Mouse (Mus musculus): ENCODE measurements around the gene Sprr2e. TPM values are rescaled to one million over a fixed set of nuclear protein-coding genes. Genes with fewer than 3 reads are reported as not detected.

Sprr2e gene
- not detected in 2 replicates for polyA plus RNA-seq (2015; fragmentation: Nextera tagmentation; extraction: Ambion mirVana)

- H3K9ac ChIP-seq (replicated peaks; ENCODE audit: low read length) = no peak within 1 kb of the TSS
- H3K36me3 ChIP-seq (ENCODE audit: insufficient read depth, low read length) = no peaks in the 10 kb centered on the region
- no peaks in the 10 kb centered on the region for H3K9me3 ChIP-seq (ENCODE audit: low read length)
- no peaks in the 10 kb centered on the region for H3K27me3 ChIP-seq (ENCODE audit: insufficient read depth, low read length)
- no peak within 1 kb of the TSS for H3K4me2 ChIP-seq (replicated peaks; ENCODE audit: low read depth, low read length)
- WGBS = 88% methylated on average over 2 of the region's 2 CpGs
- H3K27ac ChIP-seq (ENCODE audit: low read length) = no peak within 1 kb of the TSS
- no peaks in the 10 kb centered on the region for H3K4me1 ChIP-seq (ENCODE audit: insufficient read depth, low read length)
- ATAC-seq (ENCODE audit: low FRiP score, low TSS enrichment) = no peak
- H3K4me3 ChIP-seq (ENCODE audit: low read length) = no peak within 1 kb of the TSS
These were observed at the start of gene Sprr2e for GRCm38 (mm10) chr3:92351843-92352242. Sprr2e (plus strand) TSS chr3:92352143.

- no peak overlapping the region for H3K4me3 ChIP-seq (ENCODE audit: low read length)
- no peak overlapping the region for H3K27ac ChIP-seq (ENCODE audit: low read length)
- 100% methylated on average over 1 of the region's 1 CpGs for WGBS
These were observed 44.5 kb upstream of the Sprr2e start for GRCm38 (mm10) chr3:92307406-92307805.

GRCm38 (mm10) chr3:92316320-92316719 is 35.6 kb upstream of the Sprr2e start, which contains the start of gene Sprr2b:
Sprr2b (plus strand) TSS chr3:92316620.
- WGBS = 85% methylated on average over 2 of the region's 2 CpGs
- H3K9me3 ChIP-seq (ENCODE audit: low read length) = no peaks in the 10 kb centered on the region
- H3K36me3 ChIP-seq (ENCODE audit: insufficient read depth, low read length) = no peaks in the 10 kb centered on the region
- no peak for ATAC-seq (ENCODE audit: low FRiP score, low TSS enrichment)
- no peaks in the 10 kb centered on the region for H3K27me3 ChIP-seq (ENCODE audit: insufficient read depth, low read length)
- no peak within 1 kb of the TSS for H3K4me3 ChIP-seq (ENCODE audit: low read length)
- H3K4me1 ChIP-seq (ENCODE audit: insufficient read depth, low read length) = no peaks in the 10 kb centered on the region
- no peak within 1 kb of the TSS for H3K4me2 ChIP-seq (replicated peaks; ENCODE audit: low read depth, low read length)
- H3K27ac ChIP-seq (ENCODE audit: low read length) = no peak within 1 kb of the TSS
- H3K9ac ChIP-seq (replicated peaks; ENCODE audit: low read length) = no peak within 1 kb of the TSS

More at GRCm38 (mm10) chr3:92307406-92307805, 44.5 kb upstream of the Sprr2e start:
- Histone ChIP-seq H3K9ac (replicated peaks; ENCODE audit: low read length) (no peak overlapping the region), H3K4me2 (replicated peaks; ENCODE audit: low read depth, low read length) (no peak overlapping the region), H3K36me3 (ENCODE audit: insufficient read depth, low read length) (no peaks in the 10 kb centered on the region), H3K27me3 (ENCODE audit: insufficient read depth, low read length) (no peaks in the 10 kb centered on the region), H3K9me3 (ENCODE audit: low read length) (no peaks in the 10 kb centered on the region), H3K4me1 (ENCODE audit: insufficient read depth, low read length) (no peaks in the 10 kb centered on the region)
- ATAC-seq (ENCODE audit: low FRiP score, low TSS enrichment) = no peak

- Histone ChIP-seq H3K4me3 (ENCODE audit: low read length) (no peak overlapping the region), H3K9me3 (ENCODE audit: low read length) (no peaks in the 10 kb centered on the region), H3K27me3 (ENCODE audit: insufficient read depth, low read length) (no peaks in the 10 kb centered on the region), H3K4me1 (ENCODE audit: insufficient read depth, low read length) (no peaks in the 10 kb centered on the region), H3K36me3 (ENCODE audit: insufficient read depth, low read length) (no peaks in the 10 kb centered on the region), H3K27ac (ENCODE audit: low read length) (no peak overlapping the region), H3K4me2 (replicated peaks; ENCODE audit: low read depth, low read length) (no peak overlapping the region), H3K9ac (replicated peaks; ENCODE audit: low read length) (no peak overlapping the region)
- 45% methylated on average over 2 of the region's 2 CpGs for WGBS
- peak; percentile 78 for ATAC-seq (ENCODE audit: low FRiP score, low TSS enrichment)
These were observed 34.6 kb upstream of the Sprr2e start for GRCm38 (mm10) chr3:92317384-92317783.

- ATAC-seq (ENCODE audit: low FRiP score, low TSS enrichment) = no peak
- Histone ChIP-seq H3K4me1 (ENCODE audit: insufficient read depth, low read length) (no peaks in the 10 kb centered on the region), H3K27ac (ENCODE audit: low read length) (no peak overlapping the region), H3K36me3 (ENCODE audit: insufficient read depth, low read length) (no peaks in the 10 kb centered on the region), H3K4me3 (ENCODE audit: low read length) (no peak overlapping the region), H3K27me3 (ENCODE audit: insufficient read depth, low read length) (no peaks in the 10 kb centered on the region), H3K9ac (replicated peaks; ENCODE audit: low read length) (no peak overlapping the region), H3K4me2 (replicated peaks; ENCODE audit: low read depth, low read length) (no peak overlapping the region), H3K9me3 (ENCODE audit: low read length) (no peaks in the 10 kb centered on the region)
- 90% methylated on average over 1 of the region's 1 CpGs for WGBS
These were observed 15.7 kb upstream of the Sprr2e start for GRCm38 (mm10) chr3:92336278-92336677.

GRCm38 (mm10) chr3:92338840-92339239 is 13.1 kb upstream of the Sprr2e start, which contains the start of gene Sprr2d:
Sprr2d (plus strand) TSS chr3:92339140.
- Histone ChIP-seq H3K27ac (ENCODE audit: low read length) (no peak within 1 kb of the TSS), H3K9ac (replicated peaks; ENCODE audit: low read length) (no peak within 1 kb of the TSS), H3K9me3 (ENCODE audit: low read length) (no peaks in the 10 kb centered on the region), H3K27me3 (ENCODE audit: insufficient read depth, low read length) (no peaks in the 10 kb centered on the region), H3K4me1 (ENCODE audit: insufficient read depth, low read length) (no peaks in the 10 kb centered on the region), H3K4me2 (replicated peaks; ENCODE audit: low read depth, low read length) (no peak within 1 kb of the TSS), H3K4me3 (ENCODE audit: low read length) (no peak within 1 kb of the TSS), H3K36me3 (ENCODE audit: insufficient read depth, low read length) (no peaks in the 10 kb centered on the region)
- WGBS = 91% methylated on average over 5 of the region's 5 CpGs
- ATAC-seq (ENCODE audit: low FRiP score, low TSS enrichment) = no peak

GRCm38 (mm10) chr3:92361619-92362018 is 9.7 kb downstream of the Sprr2e start:
- Histone ChIP-seq H3K9me3 (ENCODE audit: low read length) (peaks cover 7% of the 10 kb centered on the region; the same call in 1 of the 2 replicates), H3K4me3 (ENCODE audit: low read length) (no peak overlapping the region), H3K27ac (ENCODE audit: low read length) (no peak overlapping the region), H3K4me1 (ENCODE audit: insufficient read depth, low read length) (0 out of 2 replicates have a peak, but pooled peaks cover 2% of the 10 kb centered on the region), H3K27me3 (ENCODE audit: insufficient read depth, low read length) (no peaks in the 10 kb centered on the region), H3K4me2 (replicated peaks; ENCODE audit: low read depth, low read length) (no peak overlapping the region), H3K9ac (replicated peaks; ENCODE audit: low read length) (no peak overlapping the region), H3K36me3 (ENCODE audit: insufficient read depth, low read length) (no peaks in the 10 kb centered on the region)
- ATAC-seq (ENCODE audit: low FRiP score, low TSS enrichment) = peak; percentile 87

- H3K36me3 ChIP-seq (ENCODE audit: insufficient read depth, low read length) = no peaks in the 10 kb centered on the region
- no peak within 1 kb of the TSS for H3K4me3 ChIP-seq (ENCODE audit: low read length)
- no peak within 1 kb of the TSS for H3K9ac ChIP-seq (replicated peaks; ENCODE audit: low read length)
- WGBS = 72% methylated on average over 3 of the region's 3 CpGs
- no peaks in the 10 kb centered on the region for H3K9me3 ChIP-seq (ENCODE audit: low read length)
- H3K27me3 ChIP-seq (ENCODE audit: insufficient read depth, low read length) = no peaks in the 10 kb centered on the region
- H3K4me1 ChIP-seq (ENCODE audit: insufficient read depth, low read length) = 0 out of 2 replicates have a peak, but pooled peaks cover 2% of the 10 kb centered on the region
- H3K27ac ChIP-seq (ENCODE audit: low read length) = no peak within 1 kb of the TSS
- no peak within 1 kb of the TSS for H3K4me2 ChIP-seq (replicated peaks; ENCODE audit: low read depth, low read length)
- ATAC-seq (ENCODE audit: low FRiP score, low TSS enrichment) = no peak
These were observed 12.9 kb downstream of the Sprr2e start, which contains the start of gene Sprr2f for GRCm38 (mm10) chr3:92364887-92365286. Sprr2f (plus strand) TSS chr3:92365187.

GRCm38 (mm10) chr3:92373613-92374012 is 21.7 kb downstream of the Sprr2e start:
- ATAC-seq (ENCODE audit: low FRiP score, low TSS enrichment) = no peak
- H3K9me3 ChIP-seq (ENCODE audit: low read length) = no peaks in the 10 kb centered on the region
- no peak overlapping the region for H3K4me3 ChIP-seq (ENCODE audit: low read length)
- 71% methylated on average over 2 of the region's 2 CpGs for WGBS
- H3K4me1 ChIP-seq (ENCODE audit: insufficient read depth, low read length) = no peaks in the 10 kb centered on the region
- H3K27me3 ChIP-seq (ENCODE audit: insufficient read depth, low read length) = no peaks in the 10 kb centered on the region
- H3K27ac ChIP-seq (ENCODE audit: low read length) = no peak overlapping the region
- no peak overlapping the region for H3K9ac ChIP-seq (replicated peaks; ENCODE audit: low read length)
- H3K36me3 ChIP-seq (ENCODE audit: insufficient read depth, low read length) = no peaks in the 10 kb centered on the region
- no peak overlapping the region for H3K4me2 ChIP-seq (replicated peaks; ENCODE audit: low read depth, low read length)

- no peak within 1 kb of the TSS for H3K4me3 ChIP-seq (ENCODE audit: low read length)
- no peaks in the 10 kb centered on the region for H3K36me3 ChIP-seq (ENCODE audit: insufficient read depth, low read length)
- H3K4me1 ChIP-seq (ENCODE audit: insufficient read depth, low read length) = no peaks in the 10 kb centered on the region
- no peaks in the 10 kb centered on the region for H3K27me3 ChIP-seq (ENCODE audit: insufficient read depth, low read length)
- no peak within 1 kb of the TSS for H3K4me2 ChIP-seq (replicated peaks; ENCODE audit: low read depth, low read length)
- no peak within 1 kb of the TSS for H3K9ac ChIP-seq (replicated peaks; ENCODE audit: low read length)
- H3K27ac ChIP-seq (ENCODE audit: low read length) = no peak within 1 kb of the TSS
- 86% methylated on average over 1 of the region's 1 CpGs for WGBS
- ATAC-seq (ENCODE audit: low FRiP score, low TSS enrichment) = no peak
- H3K9me3 ChIP-seq (ENCODE audit: low read length) = no peaks in the 10 kb centered on the region
These were observed 33.4 kb downstream of the Sprr2e start, which contains the start of gene Sprr2h for GRCm38 (mm10) chr3:92385385-92385784. Sprr2h (plus strand) TSS chr3:92385685.

Data from kidney, embryonic 16.5 days (tissue).